Mouse (Mus musculus): ENCODE results near the gene Mecp2. TPM values are rescaled to one million over a fixed set of nuclear protein-coding genes. Genes with fewer than 3 reads are reported as not detected.
"Not testable (repeated sequence)": the region's sequence is repeated elsewhere in the genome, so short reads cannot be mapped to it uniquely, and the experiment has no call there.

The Mecp2 gene
- 15.2 and 16.4 TPM in 2 replicates for total RNA-seq (2015)
- total RNA-seq (2017): 16.9 and 17.7 TPM in 2 replicates

DNA sequence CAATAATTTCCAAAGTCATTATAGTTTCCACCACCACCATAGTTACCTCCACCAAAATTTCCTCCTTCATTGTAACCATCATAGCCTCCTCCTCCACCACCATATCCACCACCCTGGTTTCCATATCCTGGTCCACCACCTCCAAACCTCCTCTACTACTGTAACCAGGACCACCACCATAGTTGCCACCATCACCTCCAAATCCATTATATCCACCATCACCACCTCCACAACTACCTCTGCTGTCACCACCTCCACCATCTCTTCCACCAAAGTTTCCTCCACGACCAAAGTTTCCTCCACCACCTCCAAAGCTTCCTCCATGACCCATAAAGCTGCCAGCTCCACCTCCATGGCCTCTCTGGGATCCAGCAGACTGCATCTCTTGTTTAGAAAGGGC lies at the start of gene Mecp2:
TSS of gene Mecp2 (minus strand) at position 101 of the 400 bp plus-strand sequence.
- ATAC-seq (ENCODE audit: poor library complexity, severe bottlenecking): not testable (repeated sequence)

DNA sequence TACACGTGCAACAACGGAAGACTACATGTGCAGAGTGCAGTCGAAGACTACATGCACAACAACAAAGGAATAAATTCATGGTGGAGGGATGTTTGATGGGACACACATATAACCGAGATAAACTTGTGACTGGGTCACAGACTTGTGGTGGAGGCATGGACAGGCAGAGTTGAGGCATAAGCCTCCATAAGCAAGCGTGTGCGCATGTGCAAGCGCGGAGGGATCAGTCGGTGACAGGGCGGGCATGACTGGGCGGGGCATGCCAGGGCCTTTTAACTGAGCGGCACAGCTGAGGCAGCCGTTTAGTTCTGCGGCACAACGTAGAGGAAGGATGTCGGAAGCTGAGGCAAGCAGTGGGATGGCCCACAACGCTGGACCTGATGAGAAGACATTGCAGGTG lies 41.8 kb upstream of the Mecp2 start, which contains the start of gene Tktl1:
TSS of gene Tktl1 (plus strand) at position 301 of the 400 bp plus-strand sequence.
- ATAC-seq (ENCODE audit: poor library complexity, severe bottlenecking): no peak

DNA sequence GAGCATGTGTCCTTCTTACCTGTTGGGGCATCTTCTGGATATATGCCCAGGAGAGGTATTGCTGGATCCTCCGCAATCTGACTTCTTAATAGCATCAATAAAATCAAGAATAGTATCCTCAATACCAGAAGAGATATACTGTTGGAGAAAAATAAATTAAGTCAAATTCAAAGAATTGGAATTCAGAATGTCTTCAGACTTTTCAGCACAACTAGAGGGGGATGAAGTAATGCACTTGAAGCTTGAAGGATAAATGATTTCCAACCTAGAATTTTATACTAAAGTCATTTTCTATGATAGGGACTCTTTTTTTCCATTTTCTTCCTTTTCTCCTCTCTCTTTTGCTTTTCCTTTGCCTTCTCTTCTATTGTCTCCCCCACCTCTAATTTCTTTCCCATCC lies 32.6 kb upstream of the Mecp2 start, which contains the start of gene Tex28:
TSS of gene Tex28 (minus strand) at position 101 of the 400 bp plus-strand sequence.
- ATAC-seq (ENCODE audit: poor library complexity, severe bottlenecking): no peak

DNA sequence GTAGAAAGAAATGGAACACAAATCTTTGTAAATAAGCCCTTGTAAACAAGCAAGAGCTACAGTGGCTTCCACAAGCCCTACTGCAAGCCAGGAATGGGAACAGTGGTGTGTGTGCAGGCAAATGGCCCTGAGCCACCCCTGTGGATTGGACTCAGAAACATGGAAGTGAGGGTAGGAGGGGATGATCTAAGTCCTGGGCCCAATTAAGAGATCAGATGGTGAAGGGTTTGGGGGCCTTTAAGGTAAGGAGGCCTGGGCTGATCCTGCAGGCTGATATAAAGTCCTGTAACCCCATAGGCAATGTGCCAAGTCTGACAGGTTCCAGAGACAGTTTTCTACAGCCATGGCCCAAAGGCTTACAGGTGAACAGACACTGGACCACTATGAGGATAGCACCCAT lies 8.0 kb downstream of the Mecp2 start, which contains the start of gene Opn1mw:
TSS of gene Opn1mw (plus strand) at position 301 of the 400 bp plus-strand sequence.
- no peak for ATAC-seq (ENCODE audit: poor library complexity, severe bottlenecking)

DNA sequence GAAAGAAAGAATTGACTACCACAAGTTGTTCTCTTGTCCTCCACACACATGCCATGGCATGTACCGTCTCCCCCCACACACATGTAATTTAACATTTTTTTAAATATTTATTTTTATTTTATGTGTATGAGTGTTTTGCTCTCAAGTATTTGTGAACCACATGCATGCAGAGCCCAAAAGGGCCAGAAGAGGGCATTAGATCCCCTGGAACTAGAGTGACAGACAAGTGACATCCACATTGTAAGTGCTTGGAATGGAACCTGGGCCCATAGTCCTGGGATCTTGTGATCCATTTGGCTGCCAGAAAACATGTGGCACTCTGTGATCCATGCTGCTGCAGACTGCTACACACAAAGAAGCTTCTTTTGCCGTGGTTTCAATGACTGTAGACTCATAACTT lies 10.2 kb downstream of the Mecp2 start:
- ATAC-seq (ENCODE audit: poor library complexity, severe bottlenecking): no peak

DNA sequence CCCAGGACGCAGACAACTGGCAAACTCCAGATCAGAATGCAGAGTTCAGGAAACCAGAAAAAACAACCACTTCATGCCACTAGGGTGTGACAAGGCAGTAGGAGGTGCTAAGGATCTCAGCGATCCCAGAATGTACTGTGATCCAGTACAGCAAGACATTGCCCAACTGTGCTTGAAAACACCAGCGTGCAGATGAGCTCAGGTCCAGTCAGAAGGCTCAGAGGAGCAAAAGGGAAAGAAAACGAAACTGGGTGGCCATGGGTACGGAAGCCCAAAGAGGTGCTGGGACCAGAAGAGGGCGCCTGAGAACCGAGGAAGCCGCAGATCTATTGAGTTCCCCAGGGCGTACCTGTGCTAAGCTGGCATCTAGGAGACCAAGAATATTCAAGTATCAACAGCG lies 19.7 kb downstream of the Mecp2 start:
- ATAC-seq (ENCODE audit: poor library complexity, severe bottlenecking): peak; percentile 88

DNA sequence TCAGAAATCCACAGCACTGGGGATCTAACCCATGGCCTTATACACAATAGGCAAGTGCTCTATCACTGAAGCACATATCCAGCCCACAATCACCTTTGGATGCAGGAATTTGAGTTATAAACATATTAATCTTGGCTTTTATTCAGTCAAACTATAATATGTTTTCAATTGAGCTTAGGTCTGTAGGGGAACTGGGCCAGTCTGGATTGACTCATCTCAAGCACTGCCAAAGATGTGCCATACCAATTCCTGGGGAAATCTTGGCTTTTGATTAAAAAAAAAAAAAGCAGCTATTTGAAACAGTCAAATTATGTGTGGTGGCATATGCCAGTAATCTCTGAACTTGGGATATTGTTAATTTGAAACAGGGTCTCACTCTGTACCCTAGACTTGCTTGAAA lies 21.1 kb downstream of the Mecp2 start:
- ATAC-seq (ENCODE audit: poor library complexity, severe bottlenecking): no peak

DNA sequence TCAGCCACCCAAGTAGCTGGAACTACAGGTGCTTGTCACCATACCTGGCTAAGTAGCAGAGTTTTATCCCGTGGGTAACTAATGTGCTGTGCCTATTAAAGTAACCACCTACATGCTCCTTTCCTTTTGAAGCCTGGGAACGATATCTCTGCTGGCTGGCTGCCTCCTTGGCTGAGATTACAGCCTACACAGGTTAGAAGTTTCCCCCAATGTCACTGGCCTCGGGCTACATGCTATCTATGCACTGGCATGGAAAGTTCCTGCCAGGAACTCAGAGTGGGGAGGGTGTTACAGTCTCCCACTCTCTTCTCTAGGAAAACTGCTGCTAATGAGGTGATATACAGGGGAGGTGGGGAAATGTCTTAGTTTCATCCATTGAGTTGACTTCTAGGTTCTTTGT lies 26.4 kb downstream of the Mecp2 start:
- ATAC-seq (ENCODE audit: poor library complexity, severe bottlenecking): no peak

DNA sequence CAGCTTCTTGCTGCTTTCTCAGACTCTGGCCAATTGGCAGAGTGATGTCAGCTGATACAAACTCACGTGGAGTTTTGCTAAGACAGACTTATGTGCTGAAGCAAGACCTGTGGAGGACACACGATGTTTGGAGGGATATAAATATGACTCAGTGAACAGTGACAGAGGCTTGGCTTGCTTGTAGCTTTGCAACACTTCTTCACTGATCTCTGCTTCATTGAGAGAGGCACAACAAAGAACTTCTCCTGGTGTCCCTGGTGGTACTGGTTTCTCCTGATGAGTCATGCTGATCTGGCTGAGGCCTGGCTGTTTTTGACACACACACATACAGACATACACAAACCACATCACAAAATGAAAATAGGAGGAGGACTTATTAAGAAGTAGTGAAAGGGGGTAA lies 29.2 kb downstream of the Mecp2 start:
- ATAC-seq (ENCODE audit: poor library complexity, severe bottlenecking): no peak

DNA sequence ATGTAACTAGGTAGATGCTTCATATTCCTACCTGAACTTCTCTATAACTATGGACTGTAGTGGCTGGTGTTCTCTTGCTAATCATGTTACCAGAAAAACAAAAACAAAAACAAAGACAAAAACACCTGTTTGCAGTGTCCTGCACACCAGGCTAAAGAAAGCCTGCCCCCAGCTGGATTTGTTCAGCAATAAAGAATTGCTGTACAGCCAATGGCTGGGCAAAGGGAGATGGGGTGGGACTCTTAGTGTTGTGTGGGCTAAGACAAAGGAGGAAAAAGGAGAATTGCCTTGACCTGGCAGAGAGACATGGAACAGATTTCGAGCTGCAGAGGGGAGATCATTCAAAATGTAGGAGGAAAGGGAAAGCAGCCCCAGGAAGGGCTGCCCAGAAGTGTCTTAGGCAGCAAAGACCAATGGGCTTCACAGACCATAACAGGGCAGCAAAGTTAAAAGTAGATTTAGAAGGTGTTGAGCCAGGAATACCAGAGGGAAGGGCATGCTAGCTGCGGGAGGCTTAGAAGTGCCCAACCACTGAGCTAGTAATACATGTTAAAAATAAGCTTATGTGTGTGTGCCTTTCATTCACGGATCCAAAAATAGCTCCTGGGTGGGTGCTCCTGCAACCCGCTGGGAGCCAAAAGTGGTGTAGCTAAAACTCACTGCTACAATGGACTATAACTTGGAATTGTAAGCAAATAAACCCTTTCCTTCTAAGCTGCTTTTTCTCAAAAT lies 31.5 kb downstream of the Mecp2 start:
- ATAC-seq (ENCODE audit: poor library complexity, severe bottlenecking): no peak

DNA sequence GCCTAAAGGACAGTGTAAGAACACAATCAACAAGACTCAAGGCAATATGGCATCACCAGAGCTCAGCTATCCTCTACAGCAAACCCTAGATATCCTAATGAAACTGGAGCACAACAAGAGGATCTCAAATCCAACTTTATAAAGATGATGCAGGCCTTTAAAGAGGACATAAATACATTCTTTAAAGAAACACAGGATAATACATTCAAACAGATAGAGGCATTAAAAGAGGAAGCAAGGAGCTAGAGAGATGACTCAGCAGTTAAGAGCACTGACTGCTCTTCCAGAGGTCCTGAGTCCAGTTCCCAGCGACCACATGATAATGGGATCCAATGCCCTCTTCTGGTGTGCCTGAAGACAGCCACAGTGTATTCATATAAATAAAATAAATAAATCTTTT lies 40.0 kb downstream of the Mecp2 start:
- ATAC-seq (ENCODE audit: poor library complexity, severe bottlenecking): 0 out of 2 replicates have a peak, but pooled peaks have one; percentile 38

DNA sequence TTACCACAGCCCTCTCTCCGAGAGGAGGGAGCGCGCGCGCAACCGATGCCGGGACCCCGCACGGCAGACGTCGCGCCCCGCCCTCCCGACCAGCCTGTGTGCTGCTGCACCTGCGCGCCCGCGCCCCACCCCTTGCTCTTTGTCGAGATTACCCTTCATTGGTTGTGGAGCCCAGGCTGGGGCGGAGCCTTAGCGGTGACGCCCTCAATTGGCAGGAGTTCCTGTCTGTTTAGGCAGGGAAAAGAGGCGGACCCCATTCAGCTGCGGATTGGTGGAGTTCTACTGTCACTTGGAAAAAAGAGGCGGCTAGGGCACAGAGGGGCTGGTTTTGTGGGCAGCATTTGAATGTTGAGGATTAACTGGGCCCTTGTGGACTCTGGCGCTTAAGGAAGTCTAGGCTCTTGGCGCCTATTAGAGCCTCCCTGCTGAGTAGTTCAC lies 49.5 kb downstream of the Mecp2 start:
- peak; percentile 99 for ATAC-seq (ENCODE audit: poor library complexity, severe bottlenecking)

DNA sequence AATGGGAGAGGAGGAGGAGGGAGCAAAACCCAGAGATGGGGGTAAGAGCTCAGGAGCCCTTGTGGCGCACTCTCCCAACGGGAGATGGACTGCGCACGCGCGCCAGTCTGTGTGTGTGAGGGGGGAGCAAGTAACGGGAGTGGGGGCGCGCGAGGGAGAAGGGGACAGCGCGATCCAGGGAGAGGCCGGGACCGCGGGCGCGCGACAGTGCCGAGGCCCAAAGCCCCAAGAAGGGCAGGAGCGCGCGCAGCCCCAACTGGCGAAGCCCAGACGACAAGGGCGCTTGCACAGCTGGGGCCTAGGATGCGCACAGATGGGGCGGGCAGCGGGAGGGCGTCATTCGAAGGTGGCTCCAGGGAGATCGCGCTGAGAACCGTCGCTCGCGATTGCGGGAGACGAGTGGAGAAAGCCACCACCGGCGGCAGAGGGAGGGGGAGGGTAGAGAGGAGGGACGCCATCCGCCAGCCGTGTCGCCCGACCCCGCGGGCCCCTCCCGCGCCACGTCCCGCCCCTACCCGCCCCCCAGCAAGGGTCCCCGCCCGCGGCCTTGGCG lies 50.1 kb downstream of the Mecp2 start:
- ATAC-seq (ENCODE audit: poor library complexity, severe bottlenecking): peak; percentile 30

DNA sequence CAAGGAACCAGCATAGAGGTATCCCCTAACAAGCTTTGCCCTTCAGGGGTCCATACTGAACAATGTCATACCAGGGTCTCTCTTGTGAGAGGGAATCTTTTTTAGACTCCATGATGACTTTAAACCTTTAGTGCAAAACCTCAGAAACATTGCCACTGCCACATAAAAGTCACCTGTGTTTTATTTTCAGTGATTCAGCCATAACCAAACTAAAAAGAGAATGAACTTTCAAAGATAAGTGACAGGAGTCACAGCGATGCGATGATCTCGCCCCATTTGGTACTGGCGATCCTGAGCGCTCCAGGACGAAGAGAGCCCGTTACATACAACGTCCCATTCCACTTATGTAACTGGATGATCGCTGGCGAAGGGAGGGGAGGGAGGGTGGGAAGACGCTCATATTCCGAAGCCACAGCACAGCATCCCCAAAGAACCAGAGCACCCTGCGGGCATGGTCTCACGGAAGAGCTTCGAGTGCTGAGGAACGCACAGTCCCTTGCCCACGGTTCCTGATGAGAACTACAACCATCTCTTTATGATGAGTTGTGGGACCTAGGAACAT lies 50.8 kb downstream of the Mecp2 start:
- ATAC-seq (ENCODE audit: poor library complexity, severe bottlenecking): no peak

DNA sequence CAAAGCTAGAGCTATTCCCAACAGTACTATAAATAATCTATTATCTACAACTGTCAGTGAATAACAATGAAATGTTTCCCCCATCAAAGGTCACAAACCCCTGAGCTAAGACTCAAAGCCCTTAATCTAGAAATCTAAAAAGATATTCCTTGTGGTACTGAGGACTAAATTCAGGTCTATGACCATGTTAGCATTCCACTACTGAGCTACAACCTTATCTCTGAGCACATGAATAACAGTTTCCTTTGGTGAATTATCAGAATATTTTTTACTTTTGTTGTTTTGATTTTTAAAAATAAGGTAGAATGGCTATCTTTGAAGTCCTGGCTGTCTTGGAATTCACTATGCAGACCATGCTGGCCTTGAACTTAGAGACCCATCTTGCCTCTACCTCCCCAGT lies 64.4 kb downstream of the Mecp2 start:
- no peak for ATAC-seq (ENCODE audit: poor library complexity, severe bottlenecking)

DNA sequence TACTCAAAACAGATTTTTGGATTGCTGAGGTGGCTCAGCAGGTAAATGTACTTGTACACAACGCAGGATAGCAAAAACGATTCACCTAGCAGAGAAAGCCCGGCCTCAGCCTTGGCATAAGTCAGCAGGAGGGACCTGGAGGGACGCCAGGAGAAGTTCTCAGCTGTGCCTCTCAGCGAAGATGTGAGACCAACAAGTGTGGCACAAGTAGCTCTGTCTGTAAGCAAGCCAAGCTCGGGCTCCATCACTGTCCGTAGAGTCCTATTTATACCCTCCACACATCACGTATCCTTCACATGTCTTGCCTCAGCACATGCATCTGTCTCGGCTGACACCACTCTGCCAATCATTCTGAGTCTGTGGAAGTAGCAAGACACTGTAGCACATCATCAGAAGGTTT lies 67.3 kb downstream of the Mecp2 start:
- ATAC-seq (ENCODE audit: poor library complexity, severe bottlenecking): no peak

DNA sequence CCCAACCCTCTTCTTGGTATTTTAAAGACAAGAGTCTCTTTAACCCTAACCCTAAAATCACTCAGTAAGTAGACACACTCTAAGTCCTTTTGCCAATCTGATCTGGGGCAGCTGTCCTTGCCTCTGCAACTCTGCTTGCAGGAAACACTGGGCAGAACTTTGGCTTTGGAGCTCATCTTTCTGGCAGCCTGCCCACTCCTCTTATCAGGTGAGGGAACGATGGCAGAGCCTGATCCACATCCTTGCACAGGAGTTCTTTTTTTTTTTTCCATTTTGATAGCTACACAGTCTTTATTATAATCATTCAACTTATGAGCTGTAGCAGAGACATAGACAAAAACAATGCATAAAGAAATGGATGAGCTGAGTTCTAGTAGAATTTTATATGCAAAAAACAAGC lies 90.1 kb downstream of the Mecp2 start:
- no peak for ATAC-seq (ENCODE audit: poor library complexity, severe bottlenecking)

DNA sequence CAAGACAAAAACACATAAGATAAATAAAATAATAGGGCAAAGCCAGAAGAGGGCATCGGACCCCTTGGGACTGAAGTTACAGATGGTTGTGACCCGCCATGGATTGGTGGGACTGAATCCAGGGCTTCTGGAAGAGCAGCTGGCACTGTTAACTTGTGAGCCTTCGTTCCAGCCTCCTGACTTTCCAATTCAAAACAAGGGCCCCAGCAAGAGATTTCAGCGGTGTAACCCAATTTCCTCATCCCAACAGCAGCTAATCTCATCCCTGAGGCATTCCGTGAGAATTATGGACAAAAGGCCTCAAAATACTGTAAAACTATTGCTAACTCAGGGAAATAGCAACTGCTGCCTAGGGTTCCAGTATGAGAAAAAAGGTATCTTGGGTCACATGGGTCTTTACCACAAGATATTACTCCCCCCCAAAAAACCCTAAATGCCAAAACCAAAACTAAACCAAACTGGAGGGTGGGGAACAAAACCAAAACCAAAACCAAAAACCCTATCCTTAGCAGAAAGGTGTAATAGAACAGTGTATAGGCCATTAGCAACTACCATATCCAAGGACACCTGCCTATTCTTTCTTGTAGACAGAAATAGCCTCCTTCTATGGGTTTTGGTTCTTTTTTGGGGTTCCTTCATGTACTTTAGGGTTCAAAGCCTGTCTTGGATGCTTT lies 97.3 kb downstream of the Mecp2 start:
- ATAC-seq (ENCODE audit: poor library complexity, severe bottlenecking): no peak

DNA sequence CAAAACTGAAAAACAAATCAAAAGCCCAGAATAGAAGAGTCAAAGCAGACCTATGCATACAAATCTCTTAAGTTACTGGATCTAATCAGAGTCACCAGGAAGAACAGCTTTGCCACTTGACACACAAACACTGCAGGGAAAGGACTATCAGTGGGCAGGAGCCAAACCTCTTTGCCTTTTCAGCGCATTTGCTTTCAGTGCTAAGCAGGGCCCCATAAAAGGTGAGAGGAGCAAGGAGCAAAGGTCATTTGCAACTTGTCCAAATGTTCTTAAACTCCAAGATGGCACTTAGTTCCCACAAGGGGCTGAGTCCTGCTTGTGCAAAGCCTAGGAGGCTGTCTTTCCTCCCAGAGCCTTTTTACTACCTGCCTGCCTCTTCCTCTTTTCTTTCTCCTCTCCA lies 105.2 kb downstream of the Mecp2 start:
- ATAC-seq (ENCODE audit: poor library complexity, severe bottlenecking): no peak

DNA sequence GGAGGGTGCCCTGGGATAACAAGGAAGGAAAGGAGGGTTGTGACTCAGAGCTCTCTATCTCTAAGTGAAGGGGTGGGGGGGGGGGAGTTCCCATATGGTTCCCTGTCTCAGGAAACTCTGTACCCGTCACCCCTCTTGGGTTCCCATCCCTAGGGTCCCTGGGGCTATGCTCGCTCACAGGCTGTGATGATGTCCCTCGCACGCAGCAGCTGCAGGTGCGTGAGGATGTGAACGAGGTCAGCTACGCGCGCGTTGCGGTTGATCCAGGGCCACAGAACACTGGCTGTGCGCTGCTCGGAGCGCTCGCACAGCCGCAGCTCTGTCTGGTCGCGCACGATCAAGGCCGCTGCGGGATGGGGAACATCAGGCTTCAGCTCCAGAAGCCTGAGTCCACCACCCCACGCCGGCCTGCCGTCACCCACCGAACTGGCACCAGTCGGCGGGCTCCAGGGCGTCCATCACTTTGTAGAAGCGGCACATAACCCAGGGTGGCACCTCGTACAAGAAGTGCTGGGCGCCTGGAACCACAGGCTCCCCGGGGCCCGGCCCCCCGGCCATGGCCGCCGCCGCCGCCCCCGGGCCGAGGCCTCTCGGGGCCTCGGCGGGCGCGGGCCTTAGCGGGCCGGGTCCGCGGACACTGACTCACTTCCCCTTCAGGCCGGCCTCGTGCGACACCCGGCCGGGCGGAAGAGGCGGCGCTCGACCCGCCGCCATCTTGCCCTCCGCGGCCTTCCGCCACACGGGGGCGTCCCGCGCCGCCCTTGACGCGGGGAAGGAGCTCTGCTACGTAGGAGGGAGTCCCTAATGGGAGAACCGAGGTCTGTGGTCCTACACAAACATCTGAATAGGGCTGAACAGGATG lies 111.7 kb downstream of the Mecp2 start, which contains the start of gene Irak1:
TSS of gene Irak1 (minus strand) at position 731 of the 862 bp plus-strand sequence.
- ATAC-seq (ENCODE audit: poor library complexity, severe bottlenecking): peak; percentile 98

Measured in megakaryocyte, adult 5-6 weeks (primary cell).